Mouse (Mus musculus): ENCODE data around the gene Gm43518. TPM values are rescaled to one million over a fixed set of nuclear protein-coding genes. Genes with fewer than 3 reads are reported as not detected.

Gene Gm43518
- polyA plus RNA-seq, 1 experiment from 2014 or later, result 3.7 TPM

Other genes with a start within 250 kb of the Gm43518 start
- 74.3 and 74.4 TPM in 2 replicates for gene Clip1, start 242.8 kb upstream of the Gm43518 start, polyA plus RNA-seq (2015; fragmentation: Nextera tagmentation; extraction: Ambion mirVana)
- gene Zcchc8, start 206.3 kb upstream of the Gm43518 start, polyA plus RNA-seq (2015; fragmentation: Nextera tagmentation; extraction: Ambion mirVana), result 48.6 and 58.6 TPM in 2 replicates
- gene Rsrc2, start 178.0 kb upstream of the Gm43518 start, polyA plus RNA-seq (2015; fragmentation: Nextera tagmentation; extraction: Ambion mirVana), result 106 and 111 TPM in 2 replicates
- gene Kntc1, start 177.7 kb upstream of the Gm43518 start, polyA plus RNA-seq (2015; fragmentation: Nextera tagmentation; extraction: Ambion mirVana), result 4.5 and 5.8 TPM in 2 replicates
- gene Hcar2, start 61.9 kb upstream of the Gm43518 start, polyA plus RNA-seq (2015; fragmentation: Nextera tagmentation; extraction: Ambion mirVana), result not detected in 2 replicates
- 0.91 and 0.94 TPM in 2 replicates for gene Hcar1, start 47.4 kb upstream of the Gm43518 start, polyA plus RNA-seq (2015; fragmentation: Nextera tagmentation; extraction: Ambion mirVana)
- gene Denr, start 20.2 kb upstream of the Gm43518 start, polyA plus RNA-seq (2015; fragmentation: Nextera tagmentation; extraction: Ambion mirVana), result 105 and 112 TPM in 2 replicates
- 4.2 and 5.7 TPM in 2 replicates for gene Ccdc62, start 3.3 kb downstream of the Gm43518 start, polyA plus RNA-seq (2015; fragmentation: Nextera tagmentation; extraction: Ambion mirVana)
- gene Hip1r, start 46.2 kb downstream of the Gm43518 start, polyA plus RNA-seq (2015; fragmentation: Nextera tagmentation; extraction: Ambion mirVana), result 34.3 and 35.3 TPM in 2 replicates
- 70.9 and 81.1 TPM in 2 replicates for gene Vps37b, start 104.9 kb downstream of the Gm43518 start, polyA plus RNA-seq (2015; fragmentation: Nextera tagmentation; extraction: Ambion mirVana)
- gene Abcb9, start 168.4 kb downstream of the Gm43518 start, polyA plus RNA-seq (2015; fragmentation: Nextera tagmentation; extraction: Ambion mirVana), result 27.2 and 28.1 TPM in 2 replicates
- gene Ogfod2, start 184.9 kb downstream of the Gm43518 start, polyA plus RNA-seq (2015; fragmentation: Nextera tagmentation; extraction: Ambion mirVana), result 41.9 and 44.2 TPM in 2 replicates
- 75.3 and 81.1 TPM in 2 replicates for gene Arl6ip4, start 188.7 kb downstream of the Gm43518 start, polyA plus RNA-seq (2015; fragmentation: Nextera tagmentation; extraction: Ambion mirVana)

Data from hindbrain, embryonic 16.5 days (tissue).